Mouse (Mus musculus) ES-Bruce4 (cell line): ENCODE results near the gene Ripply3. TPM values are rescaled to one million over a fixed set of nuclear protein-coding genes. Genes with fewer than 3 reads are reported as not detected.

Experiments
- H3K27ac ChIP-seq: 2 replicates; pipeline ENCODE4 v1.5.1; 2012; ENCODE audit warnings: low read length, inconsistent platforms; ENCODE audit not compliant: insufficient read depth
- H3K27me3 ChIP-seq: 2 replicates; pipeline ENCODE4 v1.6.1; 2012; ENCODE audit warnings: mild to moderate bottlenecking, low read length, inconsistent platforms; ENCODE audit not compliant: control insufficient read depth, poor library complexity, insufficient read depth, severe bottlenecking
- H3K36me3 ChIP-seq: 2 replicates; pipeline ENCODE4 v1.6.1; 2012; ENCODE audit warnings: inconsistent platforms, mild to moderate bottlenecking, low read length, moderate library complexity; ENCODE audit not compliant: control insufficient read depth, poor library complexity, insufficient read depth, severe bottlenecking
- H3K4me1 ChIP-seq: one replicate; pipeline ENCODE4 v1.8.1; 2011; ENCODE audit warnings: low read length; ENCODE audit not compliant: control insufficient read depth, insufficient read depth
- H3K4me3 ChIP-seq: 2 replicates; pipeline ENCODE4 v1.5.1; 2011; ENCODE audit warnings: low read depth, mild to moderate bottlenecking, low read length
- H3K9ac ChIP-seq: 2 replicates; pipeline ENCODE4 v1.6.1; 2012; ENCODE audit warnings: low read depth, mild to moderate bottlenecking, inconsistent platforms; ENCODE audit not compliant: poor library complexity, severe bottlenecking
- H3K9me3 ChIP-seq: replicated peaks from 2 replicates; pipeline ENCODE4 v1.6.1; 2012; ENCODE audit warnings: mild to moderate bottlenecking, low read length, inconsistent platforms; ENCODE audit not compliant: control insufficient read depth, poor library complexity, insufficient read depth, severe bottlenecking
- CTCF ChIP-seq: IDR thresholded peaks from one replicate; pipeline ENCODE4 v1.8.1; 2011; ENCODE audit warnings: low read depth, low read length
- EP300 ChIP-seq: IDR thresholded peaks from 2 replicates; pipeline ENCODE4 v1.6.1; 2011; ENCODE audit warnings: low read depth, low read length; ENCODE audit not compliant: insufficient read depth
- POLR2A ChIP-seq: IDR thresholded peaks from one replicate; pipeline ENCODE4 v1.8.1; 2011; ENCODE audit warnings: low read length; ENCODE audit not compliant: insufficient read depth
- polyA plus RNA-seq: library from polyadenylated mRNA; stranded (reverse); fragments of >200 nt; gene quantifications from 2 replicates; pipeline ENCODE4 v1.2.4, GENCODE M21; 2011; ENCODE audit warnings: low read depth; ENCODE audit not compliant: missing spikeins, insufficient read depth, insufficient read length

The Ripply3 gene
- polyA plus RNA-seq, 1 experiment, result 0.91 TPM

GRCm38 (mm10) chr16:94312663-94313228, 15.5 kb upstream of the Ripply3 start:
- no peaks in the 10 kb centered on the region for H3K9me3 ChIP-seq
- peaks cover 2% of the 10 kb centered on the region for H3K4me1 ChIP-seq
- peak overlapping the region; percentile 76 for H3K9ac ChIP-seq
- H3K27ac ChIP-seq, result peak overlapping the region; percentile 34
- peak overlapping the region; percentile 93 for H3K4me3 ChIP-seq
- no peak for TF ChIP-seq POLR2A
- H3K27me3 ChIP-seq, result no peaks in the 10 kb centered on the region
- no peaks in the 10 kb centered on the region for H3K36me3 ChIP-seq

GRCm38 (mm10) chr16:94313229-94314030, 14.8 kb upstream of the Ripply3 start, which contains the start of gene Hlcs:
TSS of gene Hlcs (minus strand) at chr16:94313571.
- Histone ChIP-seq H3K36me3 (no peaks in the 10 kb centered on the region), H3K9me3 (no peaks in the 10 kb centered on the region)

DNA sequence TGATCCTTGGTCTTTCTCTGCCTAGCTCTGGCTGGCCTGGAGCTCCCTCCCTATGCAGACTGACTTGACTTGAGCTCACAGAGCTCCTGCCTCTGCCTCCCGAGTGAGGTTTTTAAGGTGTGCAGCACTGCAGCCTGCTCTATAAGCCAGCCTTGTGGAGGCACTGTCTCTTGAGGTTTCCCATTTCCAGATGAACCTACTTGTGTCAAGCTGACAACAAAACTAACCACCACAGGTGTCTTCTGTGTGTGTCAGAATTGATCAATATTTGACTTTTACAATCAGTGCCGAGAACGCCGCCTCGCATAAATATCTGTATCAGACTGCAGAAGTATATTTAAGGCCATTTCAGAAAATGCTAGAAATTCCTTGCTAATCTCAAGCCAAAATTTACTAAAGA, 13.6 kb upstream of the Ripply3 start:
- Histone ChIP-seq H3K27ac (no peak overlapping the region), H3K4me1 (peaks cover 2% of the 10 kb centered on the region), H3K9me3 (no peaks in the 10 kb centered on the region), H3K27me3 (0 out of 2 replicates have a peak, but pooled peaks cover 1% of the 10 kb centered on the region), H3K4me3 (no peak overlapping the region), H3K9ac (no peak overlapping the region), H3K36me3 (no peaks in the 10 kb centered on the region)
- no peak for TF ChIP-seq CTCF
- no peak for TF ChIP-seq POLR2A
- no peak for TF ChIP-seq EP300

More at GRCm38 (mm10) chr16:94313229-94314030, 14.8 kb upstream of the Ripply3 start, which contains the start of gene Hlcs:
- Histone ChIP-seq H3K27me3 (no peaks in the 10 kb centered on the region), H3K4me1 (peaks cover 2% of the 10 kb centered on the region), H3K4me3 (peak within 1 kb of the TSS; percentile 93), H3K9ac (peak within 1 kb of the TSS; percentile 88), H3K27ac (peak within 1 kb of the TSS; percentile 65)
- TF ChIP-seq POLR2A, result no peak
- no peak for TF ChIP-seq EP300
- TF ChIP-seq CTCF, result peak; percentile 79

DNA sequence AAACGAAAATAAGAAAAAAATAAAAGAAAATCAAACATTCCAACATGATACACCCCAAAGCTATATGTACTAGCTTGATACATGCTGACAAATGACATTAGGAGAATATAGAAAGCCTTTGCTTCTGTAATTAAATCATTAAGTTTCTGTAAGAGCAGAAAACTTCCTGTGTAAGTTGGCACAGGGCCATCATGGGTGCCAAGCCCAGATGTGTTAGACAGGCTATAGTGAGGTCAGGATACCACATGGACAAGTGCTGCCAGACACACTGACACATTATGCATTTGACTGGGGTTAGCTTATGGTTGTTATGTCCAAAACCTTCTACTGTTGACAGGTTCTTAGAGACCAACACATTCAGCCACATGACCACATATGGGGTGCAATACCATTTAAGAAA, 13.0 kb upstream of the Ripply3 start:
- Histone ChIP-seq H3K4me3 (no peak overlapping the region), H3K9ac (no peak overlapping the region), H3K27ac (no peak overlapping the region), H3K4me1 (peaks cover 2% of the 10 kb centered on the region), H3K9me3 (no peaks in the 10 kb centered on the region), H3K36me3 (no peaks in the 10 kb centered on the region), H3K27me3 (0 out of 2 replicates have a peak, but pooled peaks cover 1% of the 10 kb centered on the region)
- TF ChIP-seq CTCF (no peak), POLR2A (no peak), EP300 (no peak)

- H3K4me3 ChIP-seq, result no peak overlapping the region
- no peak overlapping the region for H3K9ac ChIP-seq
- H3K4me1 ChIP-seq, result peaks cover 2% of the 10 kb centered on the region
- H3K27ac ChIP-seq, result no peak overlapping the region
- 0 out of 2 replicates have a peak, but pooled peaks cover 1% of the 10 kb centered on the region for H3K27me3 ChIP-seq
- TF ChIP-seq CTCF (no peak), POLR2A (no peak), EP300 (no peak)
- H3K9me3 ChIP-seq, result no peaks in the 10 kb centered on the region
- no peaks in the 10 kb centered on the region for H3K36me3 ChIP-seq
Measured at GRCm38 (mm10) chr16:94317752-94318151, 10.5 kb upstream of the Ripply3 start.

- H3K36me3 ChIP-seq, result no peaks in the 10 kb centered on the region
- no peak overlapping the region for H3K9ac ChIP-seq
Measured at GRCm38 (mm10) chr16:94320223-94320622, 8.0 kb upstream of the Ripply3 start.

More at GRCm38 (mm10) chr16:94320223-94320622, 8.0 kb upstream of the Ripply3 start:
- no peak overlapping the region for H3K4me3 ChIP-seq
- no peak for TF ChIP-seq POLR2A
- no peak for TF ChIP-seq EP300
- TF ChIP-seq CTCF, result no peak
- peaks cover 4% of the 10 kb centered on the region for H3K4me1 ChIP-seq
- H3K27ac ChIP-seq, result no peak overlapping the region
- H3K9me3 ChIP-seq, result no peaks in the 10 kb centered on the region
- H3K27me3 ChIP-seq, result 0 out of 2 replicates have a peak, but pooled peaks cover 1% of the 10 kb centered on the region
